Mouse (Mus musculus): ENCODE measurements around the gene Tmem220. TPM values are rescaled to one million over a fixed set of nuclear protein-coding genes. Genes with fewer than 3 reads are reported as not detected.
A peak's percentile ranks its signal among the peaks of the same experiment; 100 is the strongest.

Gene Tmem220
- total and polyA plus RNA-seq, 2 experiments: 6.6 to 9.9 TPM

- Histone ChIP-seq H3K79me2 (ENCODE audit: control insufficient read depth, insufficient read depth, low read length) (peaks cover 13% of the 10 kb centered on the region; the same call in 1 of the 2 replicates), H3K4me1 (ENCODE audit: control insufficient read depth, insufficient read depth, low read length) (peaks cover 17% of the 10 kb centered on the region), H3K9ac (ENCODE audit: low read depth, low read length) (peak within 1 kb of the TSS; percentile 94), H3K4me3 (ENCODE audit: insufficient read depth, low read depth, low read length) (peak within 1 kb of the TSS; percentile 95), H3K27ac (replicated peaks; ENCODE audit: insufficient read depth, low read depth, low read length) (peak within 1 kb of the TSS; percentile 92), H3K36me3 (ENCODE audit: control insufficient read depth, insufficient read depth, low read length) (peaks cover 18% of the 10 kb centered on the region), H3K27me3 (ENCODE audit: control insufficient read depth, insufficient read depth, low read length) (no peaks in the 10 kb centered on the region)
- TF ChIP-seq CTCF (IDR thresholded peaks at IDR 0.05; ENCODE audit: low read depth, low read length) (peak; percentile 20; the same call in 1 of the 2 replicates), POLR2A (IDR thresholded peaks at IDR 0.05; ENCODE audit: extremely low read depth, insufficient read depth, low read length) (peak; percentile 70)
- WGBS: under 1% methylated on average over 50 of the region's 50 CpGs
- peak; percentile 93 for DNase-seq (ENCODE audit: extremely low read depth, low read depth, low spot score)
These were observed 27.5 kb downstream of the Tmem220 start, which contains the start of the genes Adprm and Sco1 for GRCm38 (mm10) chr11:67052321-67052952. TSS of gene Adprm (minus strand) at chr11:67052594. TSS of gene Sco1 (plus strand) at chr11:67052670.

GRCm38 (mm10) chr11:67054754-67055365 lies 29.9 kb downstream of the Tmem220 start:
- Histone ChIP-seq H3K79me2 (ENCODE audit: control insufficient read depth, insufficient read depth, low read length) (peaks cover 9% of the 10 kb centered on the region; the same call in 1 of the 2 replicates), H3K36me3 (ENCODE audit: control insufficient read depth, insufficient read depth, low read length) (peaks cover 31% of the 10 kb centered on the region)

GRCm38 (mm10) chr11:67061311-67061710 lies 36.4 kb downstream of the Tmem220 start:
- no peaks in the 10 kb centered on the region; the same call in 1 of the 2 replicates for H3K79me2 ChIP-seq (ENCODE audit: control insufficient read depth, insufficient read depth, low read length)
- H3K27me3 ChIP-seq (ENCODE audit: control insufficient read depth, insufficient read depth, low read length): no peaks in the 10 kb centered on the region
- WGBS: 97% methylated on average over 2 of the region's 2 CpGs
- no peak overlapping the region for H3K27ac ChIP-seq (replicated peaks; ENCODE audit: insufficient read depth, low read depth, low read length)
- H3K9ac ChIP-seq (ENCODE audit: low read depth, low read length): no peak overlapping the region
- H3K4me1 ChIP-seq (ENCODE audit: control insufficient read depth, insufficient read depth, low read length): no peaks in the 10 kb centered on the region
- no peak for DNase-seq (ENCODE audit: extremely low read depth, low read depth, low spot score)
- H3K4me3 ChIP-seq (ENCODE audit: insufficient read depth, low read depth, low read length): no peak overlapping the region
- no peak for TF ChIP-seq CTCF (IDR thresholded peaks at IDR 0.05; ENCODE audit: low read depth, low read length)
- TF ChIP-seq POLR2A (IDR thresholded peaks at IDR 0.05; ENCODE audit: extremely low read depth, insufficient read depth, low read length): no peak
- peaks cover 68% of the 10 kb centered on the region for H3K36me3 ChIP-seq (ENCODE audit: control insufficient read depth, insufficient read depth, low read length)

More at GRCm38 (mm10) chr11:67054754-67055365, 29.9 kb downstream of the Tmem220 start:
- Histone ChIP-seq H3K27ac (replicated peaks; ENCODE audit: insufficient read depth, low read depth, low read length) (no peak overlapping the region), H3K4me3 (ENCODE audit: insufficient read depth, low read depth, low read length) (no peak overlapping the region), H3K27me3 (ENCODE audit: control insufficient read depth, insufficient read depth, low read length) (no peaks in the 10 kb centered on the region), H3K9ac (ENCODE audit: low read depth, low read length) (no peak overlapping the region), H3K4me1 (ENCODE audit: control insufficient read depth, insufficient read depth, low read length) (peaks cover 9% of the 10 kb centered on the region)
- 90% methylated on average over 8 of the region's 8 CpGs for WGBS
- no peak for TF ChIP-seq POLR2A (IDR thresholded peaks at IDR 0.05; ENCODE audit: extremely low read depth, insufficient read depth, low read length)
- no peak for TF ChIP-seq CTCF (IDR thresholded peaks at IDR 0.05; ENCODE audit: low read depth, low read length)
- no peak for DNase-seq (ENCODE audit: extremely low read depth, low read depth, low spot score)

- H3K4me3 ChIP-seq (ENCODE audit: insufficient read depth, low read depth, low read length): no peak overlapping the region
- no peak for TF ChIP-seq CTCF (IDR thresholded peaks at IDR 0.05; ENCODE audit: low read depth, low read length)
- TF ChIP-seq POLR2A (IDR thresholded peaks at IDR 0.05; ENCODE audit: extremely low read depth, insufficient read depth, low read length): no peak
- no peak overlapping the region for H3K27ac ChIP-seq (replicated peaks; ENCODE audit: insufficient read depth, low read depth, low read length)
- H3K79me2 ChIP-seq (ENCODE audit: control insufficient read depth, insufficient read depth, low read length): no peaks in the 10 kb centered on the region; the same call in 1 of the 2 replicates
- WGBS: 90% methylated on average over 3 of the region's 3 CpGs
- DNase-seq (ENCODE audit: extremely low read depth, low read depth, low spot score): no peak
- H3K27me3 ChIP-seq (ENCODE audit: control insufficient read depth, insufficient read depth, low read length): no peaks in the 10 kb centered on the region
- H3K9ac ChIP-seq (ENCODE audit: low read depth, low read length): no peak overlapping the region
- no peaks in the 10 kb centered on the region for H3K4me1 ChIP-seq (ENCODE audit: control insufficient read depth, insufficient read depth, low read length)
- peaks cover 58% of the 10 kb centered on the region for H3K36me3 ChIP-seq (ENCODE audit: control insufficient read depth, insufficient read depth, low read length)
These were observed 37.8 kb downstream of the Tmem220 start for GRCm38 (mm10) chr11:67062726-67063125.

- Histone ChIP-seq H3K4me1 (ENCODE audit: control insufficient read depth, insufficient read depth, low read length) (no peaks in the 10 kb centered on the region), H3K4me3 (ENCODE audit: insufficient read depth, low read depth, low read length) (no peak overlapping the region), H3K36me3 (ENCODE audit: control insufficient read depth, insufficient read depth, low read length) (peaks cover 25% of the 10 kb centered on the region), H3K9ac (ENCODE audit: low read depth, low read length) (no peak overlapping the region), H3K27me3 (ENCODE audit: control insufficient read depth, insufficient read depth, low read length) (no peaks in the 10 kb centered on the region), H3K79me2 (ENCODE audit: control insufficient read depth, insufficient read depth, low read length) (no peaks in the 10 kb centered on the region), H3K27ac (replicated peaks; ENCODE audit: insufficient read depth, low read depth, low read length) (no peak overlapping the region)
- WGBS: 91% methylated on average over 3 of the region's 3 CpGs
- no peak for TF ChIP-seq POLR2A (IDR thresholded peaks at IDR 0.05; ENCODE audit: extremely low read depth, insufficient read depth, low read length)
- TF ChIP-seq CTCF (IDR thresholded peaks at IDR 0.05; ENCODE audit: low read depth, low read length): no peak
- no peak for DNase-seq (ENCODE audit: extremely low read depth, low read depth, low spot score)
These were observed 42.8 kb downstream of the Tmem220 start for GRCm38 (mm10) chr11:67067741-67068140.
